9 mouse cellular contexts compared by ENCODE assay signal in genomic region chr9:119578311-119578635, GRCm38 (mm10). TPM values are rescaled to one million over a fixed set of nuclear protein-coding genes. Genes with fewer than 3 reads are reported as not detected.
DNase-seq lines count a peak whose midpoint lies in the region; ATAC-seq and TF ChIP-seq lines count a peak whose summit lies in the region.
"Had no signal": no experiment of that assay in that cellular context is flagged by ENCODE, and none has a peak within 500 bp of the region (broad histone marks: within the 10 kb centered on the region; RNA-seq: fewer than 3 reads in every experiment).

No protein-coding gene starts in this region.

- H3K27me3 ChIP-seq in kidney, embryonic 16.5 days (ENCODE audit: insufficient read depth, low read length) = peaks cover 88% of the 10 kb centered on the region
- H3K27me3 ChIP-seq in embryonic facial prominence, embryonic 14.5 days (replicated peaks; ENCODE audit: control insufficient read depth, insufficient read depth, low read length) = peaks cover 79% of the 10 kb centered on the region
- H3K27me3 ChIP-seq in intestine, embryonic 14.5 days (replicated peaks; ENCODE audit: control insufficient read depth, insufficient read depth, low read length) = peaks cover 67% of the 10 kb centered on the region
- H3K27me3 ChIP-seq in midbrain, postnatal 0 days (ENCODE audit: insufficient read depth, low read length) = peaks cover 89% of the 10 kb centered on the region

- peak overlapping the region; percentile 57 for H3K9ac ChIP-seq in kidney, embryonic 16.5 days (replicated peaks; ENCODE audit: low read length)
- H3K9ac ChIP-seq in embryonic facial prominence, embryonic 14.5 days (ENCODE audit: low read depth, low read length) = peak overlapping the region; percentile 60
- peak overlapping the region; percentile 53 for H3K9ac ChIP-seq in intestine, embryonic 14.5 days (ENCODE audit: low read length)
- peak overlapping the region; percentile 56; the same call in 1 of the 2 replicates for H3K9ac ChIP-seq in midbrain, postnatal 0 days (replicated peaks; ENCODE audit: low read length, poor library complexity, severe bottlenecking)

- WGBS in kidney, embryonic 16.5 days = 2% methylated on average over 24 of the region's 24 CpGs
- WGBS in embryonic facial prominence, embryonic 14.5 days = 0% methylated on average over 11 of the region's 24 CpGs
- WGBS in intestine, embryonic 14.5 days = under 1% methylated on average over 24 of the region's 24 CpGs
- under 1% methylated on average over 24 of the region's 24 CpGs for WGBS in midbrain, postnatal 0 days

- no peak overlapping the region for H3K27ac ChIP-seq in kidney, embryonic 16.5 days (ENCODE audit: low read length)
- no peak overlapping the region for H3K27ac ChIP-seq in embryonic facial prominence, embryonic 14.5 days (replicated peaks; ENCODE audit: low read depth, low read length)
- H3K27ac ChIP-seq in intestine, embryonic 14.5 days (ENCODE audit: low read depth) = no peak overlapping the region
- H3K27ac ChIP-seq in midbrain, postnatal 0 days (ENCODE audit: low read depth, low read length) = no peak overlapping the region

- H3K4me1 ChIP-seq in kidney, embryonic 16.5 days (ENCODE audit: insufficient read depth, low read length) = peaks cover 8% of the 10 kb centered on the region; the same call in 1 of the 2 replicates
- 0 out of 2 replicates have a peak, but pooled peaks cover 5% of the 10 kb centered on the region for H3K4me1 ChIP-seq in embryonic facial prominence, embryonic 14.5 days (ENCODE audit: control insufficient read depth, insufficient read depth, low read length)
- no peaks in the 10 kb centered on the region; the same call in 1 of the 2 replicates for H3K4me1 ChIP-seq in intestine, embryonic 14.5 days (replicated peaks; ENCODE audit: control insufficient read depth, insufficient read depth, low read length)
- 0 out of 2 replicates have a peak, but pooled peaks cover 2% of the 10 kb centered on the region for H3K4me1 ChIP-seq in midbrain, postnatal 0 days (ENCODE audit: insufficient read depth, low read length)

- no peak for DNase-seq in kidney, postnatal 10 days
- DNase-seq in embryonic facial prominence, embryonic 14.5 days (ENCODE audit: low spot score) = no peak
- DNase-seq in intestine, embryonic 14.5 days (ENCODE audit: low spot score) = no peak
- DNase-seq in midbrain, postnatal 0 days (ENCODE audit: low spot score) = no peak
- no peak for DNase-seq in urinary bladder, postnatal 4 days (ENCODE audit: low spot score in 2 of 2)

- peak overlapping the region; percentile 58 for H3K4me3 ChIP-seq in kidney, embryonic 16.5 days (ENCODE audit: low read length)
- H3K4me3 ChIP-seq in embryonic facial prominence, embryonic 14.5 days (ENCODE audit: low read depth, low read length) = peak overlapping the region; percentile 54
- peak overlapping the region; percentile 45 for H3K4me3 ChIP-seq in intestine, embryonic 14.5 days (ENCODE audit: low read depth, low read length)
- peak overlapping the region; percentile 46 for H3K4me3 ChIP-seq in midbrain, postnatal 0 days (ENCODE audit: low read depth, low read length)

- peak overlapping the region; percentile 86 for H3K4me2 ChIP-seq in kidney, embryonic 16.5 days (replicated peaks; ENCODE audit: low read depth, low read length)
- H3K4me2 ChIP-seq in embryonic facial prominence, embryonic 14.5 days (ENCODE audit: low read depth, low read length) = peak overlapping the region; percentile 99
- peak overlapping the region; percentile 97 for H3K4me2 ChIP-seq in intestine, embryonic 14.5 days (ENCODE audit: low read length)
- peak overlapping the region; percentile 88 for H3K4me2 ChIP-seq in midbrain, postnatal 0 days (ENCODE audit: low read depth, low read length, poor library complexity, severe bottlenecking)

- no peaks in the 10 kb centered on the region for H3K9me3 ChIP-seq in kidney, embryonic 16.5 days (ENCODE audit: low read length)
- H3K9me3 ChIP-seq in embryonic facial prominence, embryonic 14.5 days (ENCODE audit: control insufficient read depth, low read length) = no peaks in the 10 kb centered on the region
- H3K9me3 ChIP-seq in intestine, embryonic 14.5 days (ENCODE audit: control insufficient read depth, low read length) = no peaks in the 10 kb centered on the region
- no peaks in the 10 kb centered on the region for H3K9me3 ChIP-seq in midbrain, postnatal 0 days (ENCODE audit: low read length)

- no peaks in the 10 kb centered on the region for H3K36me3 ChIP-seq in kidney, embryonic 16.5 days (ENCODE audit: insufficient read depth, low read length)
- no peaks in the 10 kb centered on the region for H3K36me3 ChIP-seq in embryonic facial prominence, embryonic 14.5 days (ENCODE audit: control insufficient read depth, insufficient read depth, low read length)
- H3K36me3 ChIP-seq in intestine, embryonic 14.5 days (ENCODE audit: control insufficient read depth, insufficient read depth, low read length) = no peaks in the 10 kb centered on the region
- H3K36me3 ChIP-seq in midbrain, postnatal 0 days (ENCODE audit: insufficient read depth, low read length) = no peaks in the 10 kb centered on the region

- 0 out of 2 replicates have a peak, but pooled peaks have one; percentile 17 for ATAC-seq in kidney, embryonic 16.5 days (ENCODE audit: low FRiP score, low TSS enrichment)
- no peak for ATAC-seq in embryonic facial prominence, embryonic 14.5 days (ENCODE audit: low read depth)
- 0 out of 2 replicates have a peak, but pooled peaks have one; percentile 1 for ATAC-seq in intestine, embryonic 14.5 days (replicated peaks; ENCODE audit: low FRiP score, low TSS enrichment, low read depth)
- no peak for ATAC-seq in midbrain, postnatal 0 days (ENCODE audit: low FRiP score)
- ATAC-seq in CD4-positive, CD25-positive, alpha-beta regulatory T cell, adult 4 months = no peak
- no peak for ATAC-seq in megakaryocyte progenitor cell, adult 5-6 weeks (replicated peaks; ENCODE audit: poor library complexity)

- TF ChIP-seq CTCF in midbrain, postnatal 0 days (IDR thresholded peaks at IDR 0.05) = no peak

RNA-seq across cellular contexts. Expression of gene Scn5a, which starts 0.5 kb away (rescaled TPM):
- 0.13 and 0.25 TPM in 2 replicates for polyA plus RNA-seq in kidney, embryonic 16.5 days (2015; fragmentation: Nextera tagmentation; extraction: Ambion mirVana)
- 0.51 and 0.67 TPM in 2 replicates for polyA plus RNA-seq in embryonic facial prominence, embryonic 14.5 days (2014; fragmentation: Nextera tagmentation; extraction: Ambion mirVana)
- 0.55 and 0.69 TPM in 2 replicates for polyA plus RNA-seq in intestine, embryonic 14.5 days (2014; fragmentation: Nextera tagmentation; extraction: Ambion mirVana)
- 1.2 and 1.4 TPM in 2 replicates for total RNA-seq in midbrain, postnatal 0 days (2014; rRNA removed)
- 0.36 and 0.38 TPM in 2 replicates for polyA plus RNA-seq in midbrain, postnatal 0 days (2015; fragmentation: Nextera tagmentation; extraction: Ambion mirVana)
- polyA plus RNA-seq in CD4-positive, CD25-positive, alpha-beta regulatory T cell, adult 4 months (2017; shearing (Covaris generic)) = not detected
- not detected in 2 replicates for total RNA-seq in megakaryocyte progenitor cell, adult 5-6 weeks (2015)
- total RNA-seq in megakaryocyte progenitor cell, adult 5-6 weeks (2017) = not detected in 2 replicates
- total RNA-seq: neutrophil, adult 5-6 weeks had no signal

Comparison
In these comparisons a context has a peak if more than half of its experiments do, and no peak if none do; other contexts are left out.
1. ATAC-seq: peak in kidney, embryonic 16.5 days (single experiment) and intestine, embryonic 14.5 days (single experiment); none in embryonic facial prominence, embryonic 14.5 days (single experiment), midbrain, postnatal 0 days (single experiment), CD4-positive, CD25-positive, alpha-beta regulatory T cell, adult 4 months (single experiment) and megakaryocyte progenitor cell, adult 5-6 weeks (single experiment).
2. Peak in every context shown above with its lines, with median percentiles within 50 percentile points of each other: H3K4me2 ChIP-seq, H3K4me3 ChIP-seq and H3K9ac ChIP-seq.